Mouse (Mus musculus) embryonic facial prominence, embryonic 15.5 days (tissue): Measurements from ENCODE around the gene Ovch2. TPM values are rescaled to one million over a fixed set of nuclear protein-coding genes. Genes with fewer than 3 reads are reported as not detected.

Source experiments
- ATAC-seq: fragments of 200-750 bp; cut with Nextera tagmentation; 2 replicates; pipeline ENCODE4 v1.8.0; 2017; ENCODE audit warnings: low read depth, moderate TSS enrichment; ENCODE audit not compliant: insufficient number of reproducible peaks, low FRiP score, low TSS enrichment
- H3K27ac ChIP-seq: fragments of 300-500 bp; sonication (generic); replicated peaks from 2 replicates; pipeline ENCODE4 v1.5.1; 2015; ENCODE audit warnings: mild to moderate bottlenecking, inconsistent platforms
- H3K27me3 ChIP-seq: fragments of 300-500 bp; sonication (generic); 2 replicates; pipeline ENCODE4 v1.6.1; 2015; ENCODE audit warnings: inconsistent platforms
- H3K36me3 ChIP-seq: fragments of 300-500 bp; sonication (generic); 2 replicates; pipeline ENCODE4 v1.6.1; 2015; ENCODE audit warnings: mild to moderate bottlenecking, inconsistent platforms
- H3K4me1 ChIP-seq: fragments of 300-500 bp; sonication (generic); 2 replicates; pipeline ENCODE4 v1.6.1; 2015; ENCODE audit warnings: inconsistent platforms
- H3K4me2 ChIP-seq: fragments of 300-500 bp; sonication (generic); replicated peaks from 2 replicates; pipeline ENCODE4 v1.6.1; 2015; ENCODE audit warnings: mild to moderate bottlenecking, inconsistent platforms
- H3K4me3 ChIP-seq: fragments of 300-500 bp; sonication (generic); replicated peaks from 2 replicates; pipeline ENCODE4 v1.5.1; 2015; ENCODE audit warnings: mild to moderate bottlenecking, inconsistent platforms
- H3K9ac ChIP-seq: fragments of 300-500 bp; sonication (generic); 2 replicates; pipeline ENCODE4 v1.6.1; 2015; ENCODE audit warnings: inconsistent platforms
- H3K9me3 ChIP-seq: fragments of 300-500 bp; sonication (generic); replicated peaks from 2 replicates; pipeline ENCODE4 v1.6.1; 2016; ENCODE audit warnings: inconsistent platforms
- WGBS: fragments of 180-500 bp; shearing (Covaris S2); methylation state at CpG from one replicate; pipeline ENCODE4 v1.1.7; 2015; 5-methylcytosine and 5-hydroxymethylcytosine counted together
- polyA plus RNA-seq: library from polyadenylated mRNA; unstranded; fragments of >200 nt; fragmentation: Nextera tagmentation; extraction: Ambion mirVana; gene quantifications from 2 replicates; pipeline ENCODE4 v1.2.1, GENCODE M21; 2015

Gene Ovch2
- polyA plus RNA-seq, 1 experiment from 2014 or later = not detected

DNA sequence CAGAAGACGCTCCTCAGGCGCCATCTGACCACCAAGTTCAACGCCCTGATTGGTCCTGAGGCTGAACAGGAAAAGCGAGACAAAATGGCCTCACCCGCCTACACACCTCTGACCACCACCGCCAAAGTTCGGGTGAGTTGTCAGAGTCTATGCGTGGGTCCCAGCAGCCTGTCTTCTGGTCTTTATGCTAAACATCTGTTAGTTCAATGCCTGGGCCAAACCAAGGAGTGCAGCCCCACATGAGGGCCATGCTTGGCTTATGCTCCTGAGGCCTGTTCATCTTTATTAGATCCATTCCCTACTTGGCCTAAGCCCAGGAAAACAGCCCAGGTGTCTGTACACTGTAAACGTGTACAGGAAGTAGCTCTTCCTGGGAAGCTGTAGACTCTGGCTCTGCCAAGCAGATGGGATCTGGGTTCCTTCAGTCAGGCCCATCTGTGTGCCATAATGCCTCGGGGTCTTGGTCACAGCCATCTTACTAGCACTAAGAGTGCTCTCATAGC, 58.0 kb downstream of the Ovch2 start:
- no peaks in the 10 kb centered on the region for H3K27me3 ChIP-seq
- ATAC-seq = peak; percentile 45
- H3K9me3 ChIP-seq = no peaks in the 10 kb centered on the region
- H3K9ac ChIP-seq = no peak overlapping the region
- H3K4me1 ChIP-seq = no peaks in the 10 kb centered on the region
- H3K36me3 ChIP-seq = peaks cover 42% of the 10 kb centered on the region
- no peak overlapping the region for H3K27ac ChIP-seq
- 73% methylated on average over 10 of the region's 10 CpGs for WGBS
- H3K4me3 ChIP-seq = no peak overlapping the region
- no peak overlapping the region for H3K4me2 ChIP-seq

DNA sequence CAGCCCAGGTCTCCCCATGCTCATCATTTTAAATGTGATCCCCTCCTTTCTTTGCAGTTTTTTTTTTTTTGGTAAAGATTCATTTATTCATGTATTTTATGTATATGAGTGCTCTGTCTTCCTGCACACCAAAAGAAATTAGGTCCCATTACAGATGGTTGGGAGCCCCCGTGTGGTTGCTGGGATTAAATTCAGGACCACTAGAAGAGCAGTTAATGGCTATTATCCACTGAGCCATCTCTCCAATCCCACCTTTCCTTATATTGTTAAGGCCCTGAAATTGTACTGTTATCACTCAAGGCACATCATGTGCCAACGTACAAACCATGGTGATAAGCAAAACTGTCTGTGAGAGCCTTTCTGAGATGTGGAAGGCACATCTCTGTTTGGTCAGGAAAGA, 62.3 kb downstream of the Ovch2 start:
- Histone ChIP-seq H3K4me1 (no peaks in the 10 kb centered on the region), H3K27ac (no peak overlapping the region), H3K9me3 (no peaks in the 10 kb centered on the region), H3K36me3 (peaks cover 26% of the 10 kb centered on the region), H3K4me3 (no peak overlapping the region), H3K27me3 (no peaks in the 10 kb centered on the region), H3K4me2 (no peak overlapping the region), H3K9ac (no peak overlapping the region)
- ATAC-seq = no peak
- WGBS = 48% methylated on average over 2 of the region's 2 CpGs

DNA sequence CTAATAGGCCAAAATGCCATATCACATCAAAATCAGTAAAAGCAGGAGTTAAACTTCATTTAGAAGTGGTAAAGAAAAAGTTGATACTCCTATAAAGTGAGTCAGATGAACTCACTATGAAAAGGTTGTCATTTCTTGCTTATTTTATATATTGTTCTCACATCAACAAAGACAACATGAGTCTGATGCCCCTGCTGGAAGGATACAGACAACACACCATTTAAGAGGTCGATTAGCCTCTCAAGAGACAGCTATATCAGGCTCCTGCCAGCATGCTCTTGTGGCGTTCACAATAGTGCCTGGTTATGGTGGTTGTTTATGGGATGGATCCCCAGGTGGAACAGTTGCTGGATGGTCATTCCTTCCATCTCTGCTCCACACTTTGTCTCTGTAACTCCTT, 67.8 kb downstream of the Ovch2 start:
- Histone ChIP-seq H3K9me3 (no peaks in the 10 kb centered on the region), H3K9ac (no peak overlapping the region), H3K4me1 (no peaks in the 10 kb centered on the region), H3K36me3 (peaks cover 16% of the 10 kb centered on the region), H3K4me3 (no peak overlapping the region), H3K27me3 (no peaks in the 10 kb centered on the region), H3K27ac (no peak overlapping the region), H3K4me2 (no peak overlapping the region)
- 67% methylated on average over 2 of the region's 2 CpGs for WGBS
- no peak for ATAC-seq

Other genes starting within 250 kb of the Ovch2 start
- gene Olfml1, start 233.8 kb downstream of the Ovch2 start, polyA plus RNA-seq = 29.0 and 31.4 TPM in 2 replicates
- gene Ppfibp2, start 206.0 kb downstream of the Ovch2 start, polyA plus RNA-seq = 16.6 and 18.6 TPM in 2 replicates
- 0.23 TPM in 1 of 2 replicates, not detected in the other for gene 5330417H12Rik, start 176.0 kb downstream of the Ovch2 start, polyA plus RNA-seq
- 0.53 and 0.72 TPM in 2 replicates for gene Cyb5r2, start 43.2 kb downstream of the Ovch2 start, polyA plus RNA-seq
- 0.18 TPM in 1 of 2 replicates, not detected in the other for gene Olfr467, start 11.1 kb upstream of the Ovch2 start, polyA plus RNA-seq
- gene Olfr469, start 24.3 kb upstream of the Ovch2 start, polyA plus RNA-seq = not detected in 2 replicates
- gene Olfr470, start 46.3 kb upstream of the Ovch2 start, polyA plus RNA-seq = not detected in 2 replicates
- gene Olfr472, start 96.7 kb upstream of the Ovch2 start, polyA plus RNA-seq = 0.15 TPM in 1 of 2 replicates, not detected in the other
- gene Olfr473, start 129.2 kb upstream of the Ovch2 start, polyA plus RNA-seq = not detected in 2 replicates
- not detected in 2 replicates for gene Olfr474, start 153.4 kb upstream of the Ovch2 start, polyA plus RNA-seq
- gene Olfr476, start 163.6 kb upstream of the Ovch2 start, polyA plus RNA-seq = not detected in 2 replicates
- not detected in 2 replicates for gene Olfr477, start 185.5 kb upstream of the Ovch2 start, polyA plus RNA-seq
- gene Olfr478, start 232.8 kb upstream of the Ovch2 start, polyA plus RNA-seq = 0.16 TPM in 1 of 2 replicates, not detected in the other
- 0.05 and 0.09 TPM in 2 replicates for gene Olfr479, start 249.5 kb upstream of the Ovch2 start, polyA plus RNA-seq